Mouse (Mus musculus): Measurements from ENCODE around the gene Ins2.
A peak's percentile ranks its signal among the peaks of the same experiment; 100 is the strongest.

Gene Ins2

DNA sequence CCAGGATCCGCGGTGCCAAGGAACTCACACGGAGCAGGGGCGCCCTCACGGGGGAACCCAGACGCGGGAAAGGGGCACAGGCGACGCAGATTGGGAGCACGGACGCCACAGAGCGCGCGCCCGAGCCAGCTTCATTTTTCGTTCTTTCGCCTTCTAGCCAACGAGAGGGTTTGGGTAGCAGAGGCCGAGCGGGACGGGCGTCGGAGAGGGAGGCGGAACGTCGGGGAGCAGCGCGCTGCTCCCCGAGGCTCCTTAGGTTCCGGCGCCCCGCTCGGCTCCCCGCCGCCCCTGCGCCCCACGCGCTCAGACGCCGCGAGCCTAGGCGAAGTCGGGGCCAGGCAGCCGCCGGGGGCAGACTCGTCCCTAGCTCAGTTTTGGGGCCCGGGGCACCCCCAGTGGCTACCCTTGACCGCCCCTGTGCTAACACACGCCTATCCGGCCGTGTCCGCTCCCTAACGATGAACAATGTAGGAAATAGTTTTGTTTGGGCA, 79.2 kb downstream of the Ins2 start:
- DNase-seq (ENCODE audit: low read depth): no peak

DNA sequence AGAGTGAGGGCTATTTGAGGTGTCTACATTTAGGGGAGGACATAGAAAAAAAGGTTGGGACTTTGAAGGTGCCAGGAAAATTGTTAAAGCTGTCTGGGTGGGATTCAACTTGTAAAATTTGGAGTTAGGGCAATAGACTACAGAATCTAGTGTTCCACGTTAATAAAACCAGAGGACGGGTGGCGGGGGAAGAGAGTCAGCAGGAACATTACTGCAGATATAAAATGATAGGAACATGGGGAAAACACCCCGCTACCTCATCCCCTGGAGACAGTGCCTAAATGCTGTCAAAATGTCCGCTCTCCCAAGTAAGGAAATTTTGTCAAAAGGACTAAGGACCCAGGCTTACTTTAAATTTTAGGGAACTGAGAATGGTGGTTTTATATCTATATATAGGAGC, 80.0 kb downstream of the Ins2 start:
- no peak for DNase-seq (ENCODE audit: low read depth)

DNA sequence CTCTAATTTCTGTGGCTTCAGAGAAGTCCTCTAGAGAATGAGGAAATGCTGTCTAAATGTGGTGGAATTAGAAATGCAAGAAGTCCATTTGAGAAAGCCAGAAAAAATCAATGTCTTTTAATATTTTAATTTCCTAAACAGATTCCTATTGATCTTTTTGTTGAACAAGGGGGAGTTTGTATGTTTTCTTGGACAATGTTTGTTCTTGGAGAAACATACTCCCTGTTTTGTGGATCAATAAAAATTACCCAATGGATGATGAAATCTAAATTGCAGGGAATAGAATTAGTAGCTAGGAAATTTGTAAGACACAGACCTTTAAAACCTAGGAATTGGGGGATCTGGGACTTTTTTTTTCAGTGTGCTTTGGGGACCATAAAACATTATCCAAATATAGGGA, 81.4 kb downstream of the Ins2 start:
- no peak for DNase-seq (ENCODE audit: low read depth)

DNA sequence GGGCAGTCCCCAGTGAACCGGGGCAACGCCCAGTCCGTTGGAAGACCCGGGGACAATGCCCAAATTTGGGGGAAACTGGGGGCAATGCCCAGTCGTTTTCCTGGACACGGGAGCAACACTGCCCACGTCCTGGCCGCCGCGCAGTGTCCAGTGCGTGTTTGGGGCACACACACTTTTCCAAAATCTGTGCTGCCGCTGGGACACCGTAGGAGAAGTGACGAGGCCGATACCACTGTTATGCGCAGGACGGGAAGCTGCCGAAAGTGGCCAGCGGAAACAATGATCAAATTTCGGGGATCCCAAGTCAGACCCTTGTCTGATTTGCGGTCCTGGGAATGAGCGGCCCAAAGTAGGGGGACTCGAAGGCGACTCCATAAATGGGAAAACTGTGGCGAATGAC, 82.1 kb downstream of the Ins2 start:
- no peak for DNase-seq (ENCODE audit: low read depth)

DNA sequence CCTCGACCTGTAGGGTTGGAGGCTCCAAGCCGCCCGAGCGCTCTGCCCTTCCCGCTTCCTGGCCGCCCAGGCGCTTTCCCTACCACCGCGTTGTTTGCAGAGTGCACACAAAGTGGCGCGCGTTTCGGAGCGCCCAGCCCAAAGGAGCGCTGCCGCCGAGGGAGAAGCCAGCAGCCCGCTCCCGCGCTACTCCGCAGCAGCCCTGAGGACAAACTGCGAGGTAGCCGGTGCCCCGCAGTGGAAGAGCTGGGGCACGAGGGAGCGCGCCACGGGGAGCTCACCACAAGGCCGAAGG, 82.6 kb downstream of the Ins2 start:
- DNase-seq (ENCODE audit: low read depth): no peak

DNA sequence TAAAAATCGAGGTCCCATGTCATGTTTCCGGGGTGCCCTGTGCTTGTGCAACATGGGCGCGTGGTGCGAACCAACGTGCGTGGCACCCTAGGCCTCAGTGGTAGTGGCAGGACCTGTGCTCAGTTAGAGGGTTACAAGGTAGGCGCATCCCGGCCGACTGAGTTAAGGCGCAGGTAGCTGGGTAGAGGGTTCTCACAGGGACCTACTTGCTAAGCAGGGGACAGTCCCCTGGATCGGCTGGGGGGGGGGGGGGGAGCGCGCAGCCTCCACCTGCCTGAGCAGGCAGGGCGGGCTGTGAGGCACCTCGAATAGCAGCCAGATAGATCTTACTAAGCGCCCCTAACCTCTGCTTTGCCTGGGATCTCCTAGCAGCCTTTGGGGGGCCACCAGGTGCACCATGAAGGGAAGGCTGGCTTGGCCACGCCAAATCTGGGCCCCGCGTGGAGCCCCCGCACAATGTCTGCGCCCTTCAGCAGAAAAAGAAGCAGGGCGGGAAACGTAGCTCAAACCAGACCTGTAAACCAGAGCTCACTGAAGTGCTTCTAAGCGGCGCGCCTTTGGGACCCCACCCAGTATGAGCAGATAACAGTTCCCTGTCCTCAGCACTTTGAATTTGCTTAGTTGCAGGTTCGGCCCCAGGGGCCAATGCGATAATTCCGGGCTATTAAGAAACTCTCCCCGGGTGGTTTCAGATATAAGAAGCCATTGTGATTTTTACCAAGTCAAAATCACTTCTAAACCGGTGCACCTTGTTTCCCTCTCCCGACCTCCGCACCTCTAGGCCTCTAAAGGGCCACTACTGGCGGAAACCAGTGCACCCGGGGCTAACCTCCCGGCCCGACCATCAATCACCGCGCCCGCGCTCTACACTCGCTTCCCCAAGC, 83.2 kb downstream of the Ins2 start:
- DNase-seq (ENCODE audit: low read depth): no peak

DNA sequence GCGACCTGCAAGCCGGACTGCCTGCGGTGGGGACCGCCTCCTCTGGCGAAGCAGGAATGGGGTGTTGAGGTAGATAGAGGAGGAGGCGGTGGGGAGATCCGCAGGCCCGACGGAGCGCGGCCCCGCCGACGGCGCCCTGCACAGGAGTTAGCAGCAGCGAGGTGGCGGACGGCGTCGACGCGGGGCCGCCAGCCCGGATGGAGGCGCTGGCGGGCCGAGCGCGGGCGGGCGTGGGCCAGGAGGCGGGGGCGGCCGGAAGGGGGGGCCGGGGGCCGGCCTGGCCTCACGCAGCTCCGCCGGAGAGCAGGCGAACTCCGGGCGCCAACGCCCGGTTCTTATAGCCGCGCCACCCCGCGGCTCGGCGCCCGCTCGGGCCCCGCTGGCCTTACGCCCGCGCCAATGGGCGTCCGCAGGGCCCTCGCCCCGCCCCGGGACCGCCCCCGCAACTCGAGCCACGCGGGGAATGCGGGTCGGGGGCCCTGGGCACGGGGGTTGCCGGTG, 84.0 kb downstream of the Ins2 start:
- DNase-seq (ENCODE audit: low read depth): no peak

DNA sequence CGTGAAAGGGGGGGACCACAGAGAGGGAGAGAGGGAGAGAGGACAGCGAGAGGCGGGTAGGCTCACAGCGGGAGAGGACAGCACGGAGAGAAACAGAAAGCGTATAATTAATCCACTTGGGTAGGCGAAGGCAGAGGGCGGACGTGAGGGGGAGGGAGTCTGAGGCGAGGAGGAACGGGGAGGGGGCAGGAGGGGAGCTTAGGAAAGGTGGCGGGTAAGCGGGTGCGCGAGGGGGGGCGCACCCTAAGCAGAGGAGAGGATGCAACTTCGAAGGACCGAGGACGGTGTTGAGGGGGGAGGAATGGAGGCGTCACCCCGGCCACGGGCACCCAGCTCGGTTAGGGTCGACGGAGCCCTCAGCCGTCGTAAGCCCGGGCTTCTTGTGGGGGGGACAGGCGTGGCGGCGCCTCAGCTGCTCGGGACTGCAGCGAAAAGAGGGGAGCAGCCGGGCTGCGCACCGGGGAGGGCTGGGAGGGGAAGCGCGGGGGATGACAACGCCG, 84.5 kb downstream of the Ins2 start:
- DNase-seq (ENCODE audit: low read depth): no peak

DNA sequence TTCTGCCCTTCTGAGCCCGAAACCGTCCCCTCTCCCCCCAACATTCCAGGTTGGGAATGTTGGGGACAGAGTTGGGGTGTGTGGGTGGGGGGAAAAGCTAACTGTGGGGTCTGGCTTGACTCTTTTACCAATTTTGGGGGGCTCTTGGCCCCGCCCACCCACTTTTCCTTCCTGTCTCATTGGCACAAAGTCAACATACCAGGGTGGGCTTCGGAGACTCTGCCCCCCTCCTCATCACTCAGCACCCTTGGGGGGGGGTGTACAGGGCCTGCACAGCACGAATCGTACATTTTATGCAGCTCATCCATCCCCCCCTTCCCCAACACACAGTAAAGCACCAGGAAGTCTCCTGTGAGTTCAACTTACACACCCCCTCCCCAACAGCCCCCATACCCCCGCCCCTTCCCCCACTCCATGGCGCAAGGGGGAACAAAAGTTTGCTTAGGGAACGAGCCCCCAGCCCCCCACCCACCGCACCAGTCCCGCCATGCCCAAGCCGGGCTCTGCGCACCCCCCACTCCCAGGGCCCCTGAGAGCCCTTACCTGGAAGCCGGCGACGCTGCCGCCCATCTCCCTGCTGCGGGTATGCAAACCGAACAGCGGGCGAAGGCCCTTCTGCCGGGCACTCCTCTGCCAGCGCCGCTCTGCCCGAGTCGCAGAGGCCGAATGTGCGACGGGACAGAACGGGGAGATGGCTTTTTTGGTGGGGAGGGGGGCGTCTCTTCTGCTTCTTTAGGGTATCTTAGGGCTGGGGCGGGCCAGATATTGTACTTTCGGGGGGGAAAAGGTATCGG, 85.2 kb downstream of the Ins2 start:
- DNase-seq (ENCODE audit: low read depth): no peak

DNA sequence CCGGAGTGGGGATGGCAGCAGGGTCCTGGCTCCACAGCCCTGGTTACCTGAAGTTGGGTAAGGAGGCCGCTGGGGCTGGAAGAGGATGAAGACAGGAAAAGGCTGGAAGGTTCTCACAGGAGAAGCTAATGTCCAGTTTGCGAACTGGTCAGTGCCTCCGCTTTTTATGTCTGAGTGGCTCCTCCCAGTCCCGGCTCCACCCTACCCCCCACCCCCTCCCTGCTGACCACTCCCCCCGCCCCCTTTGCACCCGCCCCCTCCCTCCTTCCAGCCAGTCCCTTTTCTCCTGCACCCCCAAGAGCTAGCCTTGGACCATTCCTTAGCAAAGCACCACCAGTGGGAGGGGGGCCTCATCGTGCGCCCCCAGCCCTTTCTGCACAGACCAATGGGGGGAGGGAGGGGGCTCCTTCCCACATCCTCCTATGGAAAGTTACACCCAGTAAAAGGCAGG, 85.8 kb downstream of the Ins2 start:
- no peak for DNase-seq (ENCODE audit: low read depth)

DNA sequence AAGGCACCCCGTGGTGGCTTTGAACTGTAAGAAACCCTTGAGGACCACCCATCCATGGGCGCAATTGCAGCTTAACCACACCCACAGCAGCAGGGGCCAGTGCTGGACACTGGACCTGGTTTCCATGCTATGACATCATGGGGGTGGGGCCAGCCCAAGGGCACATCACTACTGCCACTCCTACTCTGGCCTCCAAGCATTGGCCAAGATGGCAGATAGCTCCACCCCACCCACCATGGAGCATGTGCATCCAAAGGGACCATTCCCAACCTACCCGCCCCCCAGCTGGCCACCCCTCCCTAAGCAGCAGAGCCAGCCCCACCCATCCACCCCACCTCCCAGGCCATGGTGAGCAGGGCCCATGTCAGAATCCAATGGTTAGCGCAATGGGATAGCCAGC, 87.1 kb downstream of the Ins2 start:
- no peak for DNase-seq (ENCODE audit: low read depth)

DNA sequence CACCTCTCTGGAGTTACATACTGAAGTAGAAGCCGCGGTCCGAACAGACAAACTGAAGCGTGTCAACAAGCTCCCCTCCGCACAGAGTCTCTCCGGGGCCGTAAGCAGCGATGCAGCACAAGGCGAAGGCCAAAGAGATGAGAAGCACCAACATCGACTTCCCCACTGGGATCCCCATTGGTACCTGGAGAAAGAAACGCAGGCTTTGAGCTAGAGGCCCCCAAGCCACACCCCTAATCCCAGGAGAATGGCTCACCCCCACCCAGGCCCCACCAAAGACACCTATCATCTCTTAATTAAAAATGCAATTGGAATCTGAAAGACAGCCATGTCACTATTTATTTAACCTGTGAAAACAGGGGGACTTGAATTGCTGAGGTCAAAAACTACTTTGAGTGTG, 87.5 kb downstream of the Ins2 start:
- no peak for DNase-seq (ENCODE audit: low read depth)

DNA sequence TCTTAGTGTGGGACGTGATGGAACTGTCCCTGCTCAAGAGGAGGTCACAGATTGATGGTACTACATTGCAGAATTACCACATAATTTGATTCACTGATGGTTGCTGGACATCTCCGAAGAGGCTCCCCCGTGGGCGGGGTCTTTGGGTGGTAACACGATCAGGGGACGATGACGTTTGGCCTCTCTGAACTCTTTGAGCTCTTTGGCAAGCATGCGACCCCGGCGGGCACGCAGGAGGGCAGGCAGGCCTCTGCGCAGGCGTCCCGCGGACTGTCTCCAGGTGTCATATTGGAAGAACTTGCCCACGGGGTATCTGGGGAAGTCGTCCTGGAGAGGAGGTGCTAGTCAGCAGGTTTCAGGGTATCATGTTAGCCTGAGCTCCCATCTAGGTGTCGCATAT, 89.5 kb downstream of the Ins2 start:
- no peak for DNase-seq (ENCODE audit: low read depth)

DNA sequence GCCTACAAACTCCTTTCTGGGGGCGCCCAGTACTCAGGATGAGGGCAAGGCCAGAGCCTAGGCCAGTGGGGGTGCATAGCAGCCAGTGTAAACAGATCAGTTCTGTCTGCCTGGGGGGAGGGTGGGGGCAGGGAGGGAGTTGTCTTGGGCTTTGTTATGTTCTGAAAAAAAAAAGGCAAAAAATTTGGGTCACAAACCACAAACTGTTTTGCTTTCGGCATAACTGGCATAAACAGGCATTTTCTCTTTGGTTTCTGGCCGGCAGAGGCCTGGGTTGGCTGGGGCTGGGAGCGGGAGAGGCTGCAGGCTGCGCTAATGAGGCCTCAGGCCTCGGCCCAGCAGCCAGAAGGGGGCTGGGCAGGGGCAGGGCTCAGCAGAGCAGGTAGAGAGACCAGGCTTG, 96.5 kb downstream of the Ins2 start:
- DNase-seq (ENCODE audit: low read depth): no peak

DNA sequence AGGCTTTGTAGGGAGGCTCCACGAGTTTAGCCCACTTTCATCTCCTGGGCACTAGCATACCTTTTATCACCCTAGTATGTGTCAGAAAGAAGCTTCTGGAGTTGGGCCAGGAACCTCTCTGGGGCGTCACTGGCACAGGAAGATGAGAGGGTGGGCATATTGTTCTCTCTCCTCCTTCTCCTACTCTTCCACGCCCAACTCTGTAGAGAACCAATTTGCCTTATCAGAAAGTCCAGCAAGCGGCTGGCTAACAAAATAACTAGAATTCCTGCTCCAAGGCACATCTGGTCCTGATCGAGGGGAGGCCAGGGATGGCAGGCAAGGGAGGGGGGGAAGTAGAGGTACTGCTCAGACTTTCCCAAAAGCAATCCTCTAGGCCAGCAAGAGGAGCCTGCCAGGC, 98.1 kb downstream of the Ins2 start:
- peak; percentile 9 for DNase-seq (ENCODE audit: low read depth)

DNA sequence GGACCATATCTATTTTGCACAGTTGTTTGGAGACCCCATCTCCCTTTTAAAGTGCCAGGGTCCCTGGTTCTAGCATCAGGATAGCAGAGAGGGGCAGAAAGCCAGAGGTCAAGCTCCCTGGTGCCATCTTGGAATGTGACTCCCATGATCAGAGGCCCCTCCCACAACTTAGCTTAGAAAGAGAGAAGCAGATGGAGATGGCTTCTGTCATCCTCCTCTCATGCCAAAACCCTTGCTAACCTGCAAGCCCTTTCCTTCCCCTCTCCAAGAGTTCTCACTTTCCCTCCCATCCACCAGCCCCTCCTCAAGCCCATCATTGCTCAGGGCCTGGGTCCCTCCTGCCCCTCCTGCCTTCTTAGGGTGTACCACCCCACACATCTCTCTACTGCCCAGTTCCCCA, 107.0 kb downstream of the Ins2 start:
- no peak for DNase-seq (ENCODE audit: low read depth)

DNA sequence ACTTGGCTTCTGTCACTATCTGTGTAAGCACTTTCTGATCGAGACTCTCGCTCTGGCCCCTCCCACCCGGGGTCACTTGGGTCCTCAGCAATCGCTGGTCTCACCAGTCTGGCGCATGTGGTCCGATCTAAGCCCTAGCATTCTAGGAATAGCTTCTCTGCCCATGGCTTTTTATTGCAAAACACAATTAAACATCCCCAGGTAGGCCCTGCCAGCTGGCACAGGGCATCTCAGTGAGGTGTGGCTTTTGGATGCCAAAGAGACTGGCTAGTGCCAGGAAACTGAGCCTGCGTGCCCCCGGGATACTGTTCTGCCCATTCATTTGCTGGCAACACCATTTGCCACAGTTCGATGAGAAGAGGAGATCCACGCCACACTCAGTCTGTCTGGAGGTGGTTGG, 112.5 kb downstream of the Ins2 start:
- no peak for DNase-seq (ENCODE audit: low read depth)

DNA sequence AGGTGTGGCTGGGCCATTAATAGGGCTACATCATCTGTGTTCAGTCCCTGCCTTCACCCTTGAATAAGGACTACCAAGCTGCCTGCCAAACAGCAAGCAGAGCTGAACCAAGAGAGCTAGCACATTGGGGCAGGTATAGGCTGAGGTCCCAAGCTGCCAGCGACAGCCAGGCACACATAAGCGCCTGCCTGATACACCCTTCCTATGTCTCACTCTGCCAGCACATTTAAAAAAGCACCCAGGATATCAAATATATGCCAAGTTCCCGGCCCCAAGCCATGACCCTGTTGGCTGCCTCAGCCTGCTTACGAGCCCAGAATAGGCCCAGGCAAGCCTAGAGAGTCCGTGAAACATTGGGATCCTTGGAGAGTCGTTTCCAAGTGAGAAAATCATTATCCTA, 113.4 kb downstream of the Ins2 start:
- DNase-seq (ENCODE audit: low read depth): no peak

All from c-Kit-positive CD71-positive TER-119-negative erythroid progenitor cells, embryonic 14.5 days (primary cell).